Mouse (Mus musculus): ENCODE data around the gene Oit1.

Gene Oit1

DNA sequence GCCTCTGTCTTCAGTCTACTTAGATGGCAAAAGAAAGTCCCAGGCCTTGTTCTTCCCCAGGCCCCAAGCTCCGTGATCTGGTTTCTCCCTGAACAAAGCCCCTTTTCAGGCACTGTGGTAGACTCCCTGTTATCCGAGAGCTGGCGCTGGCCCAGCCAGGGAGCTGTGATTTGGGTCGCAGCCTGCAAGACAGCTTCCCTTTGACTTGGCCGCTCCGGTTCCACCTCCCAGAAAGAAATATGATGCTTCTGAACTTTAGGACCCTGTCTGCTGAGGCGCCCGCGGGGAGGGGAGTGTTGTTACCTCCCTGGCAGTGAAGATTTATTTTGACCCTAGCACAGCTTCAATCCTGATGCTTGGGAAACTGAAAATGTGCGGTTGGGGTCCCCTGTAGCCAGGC, 42.6 kb downstream of the Oit1 start:
- in situ Hi-C loops (cut with MboI, MseI) = no loop called here

DNA sequence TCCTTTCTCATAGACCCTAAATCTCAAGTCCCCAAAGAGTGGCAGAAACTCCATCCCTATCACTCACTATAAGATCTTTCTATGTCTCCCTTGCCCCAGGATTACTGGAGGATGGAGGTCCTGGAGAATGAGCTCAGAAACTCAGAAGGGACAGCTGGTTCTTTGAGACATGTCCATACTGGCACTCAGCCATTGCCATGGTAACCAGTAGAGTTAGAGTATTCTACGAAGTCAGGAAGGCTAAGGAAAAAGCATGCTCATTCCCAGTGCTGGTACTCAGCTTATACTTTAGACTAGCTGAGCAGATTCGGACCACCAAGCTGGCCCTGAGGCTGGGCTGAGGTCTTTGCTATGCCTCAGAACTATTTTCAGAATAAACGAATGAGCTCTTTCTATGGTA, 44.0 kb downstream of the Oit1 start:
- in situ Hi-C loops (cut with MboI, MseI) = no loop called here

DNA sequence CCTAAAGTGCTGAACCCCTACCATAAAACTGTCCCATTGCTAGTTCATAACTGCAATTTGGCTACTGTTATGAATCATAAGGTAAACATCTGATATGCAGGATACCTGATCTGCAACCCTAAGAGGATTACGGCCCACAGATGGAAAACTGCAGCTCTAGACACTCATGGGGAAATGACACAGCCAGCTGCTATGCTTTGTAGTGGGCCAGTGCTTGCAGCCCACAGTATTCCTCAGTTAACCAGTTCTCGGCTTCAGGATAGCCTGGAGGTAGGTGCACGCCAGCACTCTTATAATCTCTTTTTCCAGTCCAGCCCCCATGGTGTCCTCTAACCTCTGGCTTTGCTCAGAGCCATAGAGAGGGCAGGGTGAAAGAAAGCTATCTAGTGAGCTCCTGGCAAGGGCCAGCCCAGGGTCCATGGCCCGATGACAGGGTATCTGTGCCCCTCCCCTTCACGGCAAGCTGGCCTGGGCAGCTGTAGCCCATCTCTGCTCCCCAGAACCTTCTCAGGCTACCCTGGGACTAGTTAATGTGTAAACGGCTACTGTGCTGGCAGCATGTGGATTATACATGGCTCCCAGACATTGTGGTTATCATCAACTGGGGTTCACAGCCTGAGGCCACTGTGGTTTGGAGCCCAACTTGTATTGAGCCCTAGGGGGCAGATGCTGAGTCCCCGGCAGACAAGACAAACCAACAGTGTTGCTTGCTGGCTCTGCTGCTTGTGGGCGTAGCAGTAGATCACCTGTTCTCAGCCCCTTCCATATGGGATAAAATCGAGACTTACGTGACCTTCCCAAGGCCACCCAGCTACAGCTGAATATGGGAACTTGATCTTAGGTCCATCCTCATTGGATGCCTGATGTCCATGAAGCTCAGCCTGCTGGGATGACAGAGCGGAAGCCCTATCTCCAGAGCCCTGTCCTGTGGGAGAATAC, 46.0 kb downstream of the Oit1 start:
- in situ Hi-C loops (cut with MboI, MseI) = no loop called here

DNA sequence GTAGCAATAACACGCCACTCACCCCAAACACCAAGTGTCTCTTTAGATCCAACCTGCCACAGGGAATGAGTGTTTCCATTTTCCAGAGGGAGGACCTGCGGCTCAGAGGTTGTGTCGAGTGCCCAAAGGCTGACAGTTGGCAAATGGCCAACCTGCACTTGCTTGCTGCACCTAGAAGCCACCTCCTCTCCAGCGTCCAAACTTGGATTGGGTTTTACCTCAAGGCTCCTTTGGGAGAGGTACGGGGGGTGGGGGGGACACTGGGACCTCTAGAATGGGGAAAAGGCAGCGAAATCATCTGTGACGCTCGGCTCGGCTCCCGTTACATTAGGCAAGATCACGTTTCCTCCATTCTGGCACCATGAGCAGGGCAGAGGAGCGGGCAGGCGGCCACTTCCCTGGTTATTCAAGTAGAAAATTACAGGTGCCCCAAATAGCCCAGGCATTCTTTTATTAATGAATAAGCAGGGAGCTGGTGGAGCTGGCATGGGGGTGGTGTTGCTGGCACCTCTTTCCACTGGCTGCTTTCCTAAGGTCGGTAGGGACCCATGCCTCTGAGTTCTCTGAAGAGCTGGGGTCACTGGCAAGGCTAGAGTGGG, 47.1 kb downstream of the Oit1 start:
- in situ Hi-C loops (cut with MboI, MseI) = no loop called here

DNA sequence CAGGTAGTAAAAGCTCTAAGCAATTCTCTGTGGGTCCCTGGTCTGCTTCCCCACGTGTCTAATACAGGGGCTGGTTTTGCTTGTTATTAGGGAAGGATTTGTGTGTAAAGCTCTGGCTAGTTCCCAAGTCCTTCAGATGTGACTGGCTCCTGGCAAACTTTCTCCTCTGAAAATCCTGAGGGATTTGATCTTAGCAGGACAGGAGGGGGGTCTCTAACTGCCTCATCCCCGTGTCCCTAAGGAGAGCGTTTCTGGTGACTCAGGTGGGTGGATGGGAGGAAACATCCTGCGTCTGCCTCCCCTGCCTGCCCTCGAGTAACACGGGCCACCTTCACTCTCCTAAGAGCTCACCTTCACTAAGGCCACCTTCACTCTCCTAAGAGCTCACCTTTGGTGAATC, 48.2 kb downstream of the Oit1 start:
- in situ Hi-C loops (cut with MboI, MseI) = no loop called here

DNA sequence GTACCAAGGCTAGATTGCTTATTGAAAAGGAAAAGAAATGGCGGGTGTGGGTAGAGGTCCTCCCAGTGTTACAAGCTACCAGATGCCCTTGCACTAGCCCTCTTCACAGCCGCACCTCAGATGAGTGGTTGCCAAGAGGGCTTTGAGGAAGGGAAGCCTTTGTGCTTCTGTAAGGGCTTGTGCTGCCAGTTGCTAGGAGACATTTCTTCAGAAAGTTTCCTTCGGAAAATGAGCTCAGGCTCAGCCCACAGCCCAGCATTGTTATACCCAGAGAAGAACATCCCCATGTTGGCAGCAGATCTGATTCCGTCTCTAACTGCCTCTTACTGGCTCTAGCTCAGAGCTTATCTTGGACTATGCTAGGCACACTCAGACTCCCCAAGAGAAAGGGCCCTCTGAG, 49.0 kb downstream of the Oit1 start:
- in situ Hi-C loops (cut with MboI, MseI) = no loop called here

DNA sequence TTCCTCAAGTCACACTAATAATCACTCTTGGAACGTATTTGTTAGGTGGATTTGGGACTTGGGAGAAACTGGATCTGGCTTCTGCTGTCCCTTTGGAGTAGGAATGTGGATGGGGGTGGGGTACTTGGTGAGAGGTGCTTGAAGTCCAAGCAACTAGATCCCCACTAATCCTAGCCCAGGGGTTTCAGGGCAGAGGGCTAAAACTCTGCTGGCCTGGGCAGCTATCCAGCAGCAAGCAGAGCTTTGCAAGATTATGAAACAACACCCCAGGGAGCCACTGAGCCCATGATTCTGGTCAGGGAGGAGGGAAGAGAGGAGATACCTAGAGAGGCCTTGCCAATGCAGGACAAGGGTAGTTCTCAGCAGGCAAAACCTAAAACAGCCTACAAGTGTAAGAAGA, 51.2 kb downstream of the Oit1 start:
- in situ Hi-C loops (cut with MboI, MseI) = no loop called here

DNA sequence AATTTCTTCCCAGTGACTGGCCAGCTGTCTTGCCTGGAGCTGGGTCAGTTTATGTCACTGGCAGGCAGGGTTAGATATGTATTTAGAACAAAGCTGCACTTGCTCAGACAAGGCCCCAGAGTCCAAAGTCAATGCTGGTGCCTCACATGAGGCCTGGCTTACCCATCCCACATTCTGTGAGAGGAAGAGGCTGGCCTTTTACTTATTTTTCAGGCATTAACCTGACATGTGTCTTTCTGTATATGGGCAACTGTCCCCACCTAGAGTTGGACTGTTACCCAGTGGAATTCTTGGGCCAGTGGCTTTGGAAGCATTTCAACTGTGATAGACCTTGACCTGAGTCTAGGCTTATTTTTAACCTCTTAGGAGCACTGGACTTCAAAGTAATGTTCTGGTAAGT, 51.6 kb downstream of the Oit1 start:
- in situ Hi-C loops (cut with MboI, MseI) = no loop called here

DNA sequence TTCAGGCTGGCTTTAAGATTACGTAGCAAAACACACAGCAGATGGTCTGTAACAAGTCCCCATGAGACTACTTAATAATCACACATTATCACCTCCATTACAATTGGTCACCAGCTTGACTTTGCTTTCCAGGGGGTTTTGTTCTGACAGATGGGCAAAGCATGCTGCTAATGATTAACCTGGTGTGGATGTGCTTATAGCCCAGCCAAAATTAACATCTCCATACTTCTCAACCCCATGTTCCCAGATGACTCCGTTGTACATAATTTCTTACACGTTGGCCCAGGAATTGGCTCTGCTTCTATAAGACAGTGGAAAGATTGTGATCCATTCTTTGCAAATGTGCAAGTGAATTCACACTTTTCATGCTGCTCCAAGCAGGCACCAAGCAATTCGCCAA, 52.8 kb downstream of the Oit1 start:
- in situ Hi-C loops (cut with MboI, MseI) = no loop called here

DNA sequence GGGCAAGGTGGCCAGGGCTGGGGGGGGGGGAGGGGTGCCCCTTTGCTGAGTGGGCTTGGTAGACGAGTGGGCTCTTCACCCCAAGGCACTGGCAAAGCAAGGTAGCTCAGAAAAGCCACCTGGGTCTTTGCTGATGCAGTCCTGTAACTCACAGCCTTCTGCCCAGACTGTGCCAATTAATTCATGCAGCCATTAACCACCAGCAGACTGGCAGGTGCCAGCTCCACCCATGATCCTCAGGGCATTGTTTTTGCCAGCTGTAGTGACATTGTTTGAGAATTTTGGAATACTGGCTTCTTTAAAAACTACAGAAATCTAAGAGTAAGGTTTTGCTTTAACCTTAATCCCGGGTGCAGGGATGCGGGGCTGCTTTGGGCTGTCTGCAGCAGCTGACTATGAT, 58.0 kb downstream of the Oit1 start:
- in situ Hi-C loops (cut with MboI, MseI) = no loop called here

DNA sequence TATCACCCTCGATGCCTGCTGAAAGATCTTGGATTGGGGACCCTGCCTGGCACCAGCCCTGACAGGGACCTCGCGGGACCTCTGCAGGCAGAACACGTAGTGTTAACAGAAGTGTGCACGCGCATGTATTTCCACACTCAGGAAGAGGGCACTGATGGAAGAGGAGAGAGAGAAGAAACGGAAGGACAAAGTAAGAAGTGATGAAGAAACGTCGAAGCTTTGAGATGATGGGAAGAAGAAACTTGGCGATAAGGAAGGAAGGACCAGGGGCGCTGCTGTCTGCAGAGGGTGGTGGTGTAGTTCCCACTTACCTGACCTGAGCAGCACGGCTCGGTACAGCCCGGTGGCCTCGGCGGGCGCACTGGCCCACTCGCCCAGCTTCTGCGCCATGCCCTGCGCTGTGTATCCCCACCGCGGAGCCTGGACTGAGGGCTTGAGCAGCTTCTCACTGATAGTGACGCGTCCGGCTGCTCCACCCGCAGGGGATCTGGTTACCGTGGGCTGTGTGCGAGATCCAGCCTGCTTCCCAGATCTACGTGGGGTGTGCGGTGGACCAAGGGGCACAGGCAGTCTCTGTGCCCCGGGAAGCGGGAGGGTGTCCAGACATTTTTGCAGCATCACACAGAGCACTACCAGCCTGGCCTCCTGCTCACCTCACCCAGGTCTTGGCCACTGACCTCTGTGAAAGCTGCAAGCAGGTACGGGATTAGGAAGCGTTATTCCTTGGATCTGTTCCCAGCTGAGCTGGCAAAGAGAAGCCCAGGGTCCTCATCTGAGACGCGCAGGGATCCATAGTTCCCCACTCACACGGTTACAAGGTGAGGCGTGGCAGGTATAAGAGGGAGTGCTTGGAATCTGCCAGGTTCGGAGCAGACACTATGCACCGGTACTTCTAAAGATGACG, 61.1 kb downstream of the Oit1 start, which contains the start of gene Fam107a:
Gene Fam107a, minus strand, starts transcription at position 830 of the 904 bp plus-strand sequence.
- in situ Hi-C loops (cut with MboI, MseI) = no loop called here

DNA sequence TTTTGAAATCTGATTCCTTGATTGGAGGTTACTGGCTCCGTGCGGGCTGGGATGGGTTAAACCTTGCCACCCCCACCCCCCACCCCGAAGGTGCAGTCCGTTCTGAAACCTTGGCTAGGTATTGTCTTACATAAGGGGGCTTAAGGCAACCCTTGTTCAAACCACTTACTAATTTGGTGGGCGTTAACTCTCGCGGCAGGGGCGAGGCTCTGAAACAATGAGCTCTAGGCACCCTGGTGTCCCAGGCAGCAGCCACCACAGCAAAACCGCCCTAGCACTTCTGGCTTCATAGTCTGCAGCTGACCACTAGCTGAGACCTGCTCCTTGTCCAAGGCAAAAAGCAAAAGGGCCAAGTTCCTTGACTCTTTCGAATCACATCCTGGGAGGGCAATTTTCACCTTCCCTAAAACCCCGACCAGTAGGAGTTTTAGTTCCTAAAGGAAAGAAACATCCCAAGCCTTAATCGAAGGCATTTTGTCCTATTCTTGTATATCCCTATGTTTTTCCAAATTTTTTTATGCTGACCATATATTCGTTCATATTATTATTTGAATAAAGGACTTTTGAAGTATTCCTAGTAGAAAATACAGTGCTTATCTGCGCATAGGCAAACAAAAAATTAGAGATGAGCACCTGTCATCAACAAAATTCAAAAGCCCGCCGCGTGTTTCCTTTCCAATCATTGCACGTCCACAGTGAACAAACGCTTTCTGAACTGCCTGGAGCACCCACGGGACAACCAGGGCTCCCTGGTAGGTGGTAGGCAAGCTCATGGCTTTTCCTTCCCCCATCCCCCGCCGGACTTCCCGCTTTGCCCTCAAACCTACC, 62.0 kb downstream of the Oit1 start:
- in situ Hi-C loops (cut with MboI, MseI) = no loop called here

DNA sequence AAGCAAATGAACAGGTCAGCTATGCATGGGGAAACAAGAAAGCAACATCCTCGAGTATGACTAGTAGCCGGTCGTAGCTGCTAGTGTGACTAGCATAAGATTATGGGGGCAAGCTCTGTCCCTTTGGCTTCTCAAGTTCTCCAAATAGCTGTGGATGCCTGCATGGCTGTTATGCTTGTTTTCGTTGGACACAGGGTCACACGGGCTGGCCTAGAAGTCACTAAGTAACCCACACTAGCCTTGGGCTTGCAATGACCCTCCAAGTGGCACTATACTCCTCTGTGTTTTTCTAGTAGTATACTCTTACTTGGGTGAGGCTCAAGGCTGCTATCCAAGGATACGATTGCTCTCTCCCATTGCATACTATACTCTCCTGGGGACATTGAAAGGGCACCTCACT, 63.4 kb downstream of the Oit1 start:
- in situ Hi-C loops (cut with MboI, MseI) = no loop called here

DNA sequence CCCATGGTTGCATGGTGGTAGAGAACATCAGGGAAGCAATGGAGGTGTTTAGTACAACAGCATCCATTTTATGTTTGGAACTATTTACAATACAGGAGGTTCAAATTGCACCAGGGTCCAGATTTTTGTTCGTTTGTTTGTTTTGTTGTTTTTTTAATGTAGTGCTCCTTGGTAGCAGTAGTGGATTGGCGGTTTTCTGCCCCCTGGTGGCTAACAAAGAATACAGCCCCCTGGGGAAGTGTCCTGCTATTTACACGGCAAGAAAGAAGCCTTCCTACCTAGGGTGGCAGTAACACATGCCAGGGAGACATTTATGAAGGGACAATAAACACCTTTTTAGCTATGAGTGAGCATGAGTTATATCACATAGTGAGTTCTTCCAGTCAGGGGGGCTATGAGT, 64.0 kb downstream of the Oit1 start:
- in situ Hi-C loops (cut with MboI, MseI) = no loop called here

DNA sequence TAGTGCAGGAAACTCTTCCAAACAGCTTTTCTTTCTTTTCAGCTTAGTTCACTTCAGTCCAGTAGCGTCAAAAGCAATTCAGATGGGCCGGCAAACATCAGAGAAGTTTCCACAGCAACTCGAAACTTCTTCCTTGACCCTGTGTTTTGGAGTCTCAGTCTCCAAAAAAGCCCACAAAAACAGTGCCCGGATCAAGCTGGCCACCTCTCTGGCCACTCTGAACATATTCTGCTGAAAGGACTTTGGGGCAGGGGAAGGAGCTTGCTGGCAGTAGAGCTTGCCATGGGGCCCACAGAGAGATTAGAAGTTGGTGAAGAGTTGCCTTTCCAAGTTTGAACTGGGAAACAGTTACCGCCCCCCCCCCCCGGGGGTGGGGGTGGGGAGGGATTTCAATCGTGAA, 64.7 kb downstream of the Oit1 start:
- in situ Hi-C loops (cut with MboI, MseI) = no loop called here

DNA sequence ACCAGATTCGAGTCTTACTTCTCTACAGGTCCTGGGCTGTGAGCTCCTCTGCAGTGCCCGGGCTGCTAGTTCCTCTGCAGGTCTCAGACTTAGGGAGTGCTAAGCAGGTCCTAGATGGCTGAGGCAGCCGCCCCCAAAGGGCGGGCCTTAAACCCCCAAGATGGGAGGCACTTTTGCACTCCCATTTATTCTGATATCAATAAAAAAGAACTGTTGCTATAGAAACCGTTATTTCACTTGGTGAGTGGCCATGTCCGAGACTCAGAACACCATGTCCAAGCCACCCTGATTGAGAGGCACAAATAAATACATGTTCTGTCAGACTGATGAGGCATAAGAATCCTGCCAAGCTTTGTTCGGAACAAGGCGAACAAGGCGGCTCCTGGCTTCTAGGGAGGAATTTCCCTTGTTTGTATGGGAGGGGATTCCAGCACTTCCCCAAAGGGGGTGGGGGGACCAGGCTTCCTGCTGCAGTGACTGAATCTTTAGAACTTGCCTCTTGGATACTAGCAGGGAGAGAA, 68.9 kb downstream of the Oit1 start:
- in situ Hi-C loops (cut with MboI, MseI) = no loop called here

DNA sequence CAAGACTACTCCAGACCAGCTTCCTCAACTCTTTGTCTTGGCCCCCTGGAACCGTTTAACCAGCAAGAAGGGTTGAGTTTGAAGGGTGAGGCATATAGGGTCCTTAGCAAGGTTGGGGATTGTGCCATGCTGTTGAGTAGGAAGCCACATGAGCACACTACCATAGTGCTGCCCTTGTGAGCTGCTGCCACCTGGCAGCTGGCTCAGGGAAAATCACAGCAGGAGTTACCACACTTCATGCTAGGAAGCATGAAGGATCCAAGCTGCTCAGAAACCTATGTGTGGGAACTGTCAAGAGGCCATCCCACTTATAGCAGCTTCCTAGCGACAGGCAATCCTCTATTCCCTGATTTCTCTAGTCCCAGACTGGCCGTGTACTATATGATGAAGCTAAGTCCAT, 69.9 kb downstream of the Oit1 start:
- in situ Hi-C loops (cut with MboI, MseI) = no loop called here

DNA sequence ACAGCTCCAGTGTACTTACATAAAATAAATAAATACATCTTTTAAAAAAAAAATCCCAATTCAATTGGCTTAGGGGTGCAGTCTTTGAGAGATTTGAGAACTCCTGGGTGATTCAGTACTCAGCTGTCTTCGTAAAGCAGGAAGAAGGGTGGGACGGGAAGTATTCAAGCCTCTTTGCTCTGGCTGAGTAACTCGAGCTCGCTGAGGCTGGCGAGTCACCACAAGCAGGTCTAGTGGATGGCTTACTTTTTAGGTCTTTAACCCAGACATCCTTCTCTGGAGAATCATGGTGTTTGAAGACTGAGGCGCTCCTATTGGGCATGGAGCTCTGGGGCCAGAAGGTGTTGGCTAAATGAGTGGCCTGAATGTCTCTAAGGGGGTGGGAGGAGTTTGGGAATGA, 71.7 kb downstream of the Oit1 start:
- in situ Hi-C loops (cut with MboI, MseI) = no loop called here

DNA sequence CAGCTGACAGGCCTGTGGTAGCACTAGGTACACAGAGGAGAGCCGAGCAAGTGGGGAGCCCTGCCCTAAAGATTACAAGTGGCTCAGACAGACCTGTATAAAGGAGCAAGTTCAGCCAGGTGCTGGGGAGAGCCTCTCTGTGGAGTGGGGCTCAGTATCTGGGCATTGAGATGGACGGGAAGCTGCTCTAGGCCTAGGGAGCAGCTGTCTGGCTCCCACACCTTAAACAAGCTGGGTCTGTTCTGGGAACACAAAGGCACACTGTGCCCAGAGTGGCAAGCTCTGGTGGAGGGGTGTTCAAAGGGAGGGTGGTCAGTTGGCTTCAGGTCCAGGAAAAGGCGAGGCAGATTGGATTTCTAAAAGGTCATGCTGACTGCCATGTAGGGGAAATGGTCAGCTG, 73.5 kb downstream of the Oit1 start:
- in situ Hi-C loops (cut with MboI, MseI) = no loop called here

DNA sequence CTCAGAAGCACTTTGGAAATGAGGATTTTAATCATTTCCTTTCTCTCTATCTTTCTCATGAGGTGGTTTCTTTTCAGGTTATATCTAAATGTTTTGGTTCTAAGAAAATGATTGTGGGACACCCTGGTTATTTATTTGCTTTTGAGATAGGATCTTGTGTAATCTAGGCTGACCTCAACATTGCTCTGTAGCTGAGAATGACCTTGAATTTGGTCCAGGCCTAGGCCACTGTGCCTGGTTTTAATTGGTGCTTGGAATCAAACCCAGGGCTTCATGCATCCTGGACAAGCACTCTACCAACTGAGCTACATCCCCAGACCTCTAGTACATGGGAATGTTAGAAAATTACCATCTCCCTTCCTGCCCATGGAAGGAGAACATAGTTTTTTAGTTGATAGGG, 74.5 kb downstream of the Oit1 start:
- in situ Hi-C loops (cut with MboI, MseI) = no loop called here

DNA sequence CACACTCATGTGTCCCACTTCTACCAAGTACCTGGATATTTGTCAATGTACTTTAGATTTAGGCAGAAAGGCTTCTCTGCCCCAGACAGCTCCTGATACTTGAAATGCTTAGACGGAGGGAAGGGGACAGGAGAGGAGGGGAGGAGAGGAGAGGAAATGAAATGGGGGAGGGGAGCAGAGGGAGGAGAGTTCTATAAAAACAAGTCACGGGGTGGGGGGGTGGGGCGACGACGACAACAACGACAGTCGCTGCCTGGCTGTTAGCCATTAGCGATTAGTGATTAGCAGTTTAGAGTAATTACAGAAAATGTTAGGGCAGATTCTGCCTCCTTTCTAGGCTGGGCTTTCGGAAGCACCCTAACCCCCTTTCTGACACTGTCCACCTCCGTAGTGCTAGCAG, 75.9 kb downstream of the Oit1 start:
- in situ Hi-C loops (cut with MboI, MseI) = no loop called here

Measured in T-helper 1 cell (primary cell).